Mouse (Mus musculus) liver, embryonic 14.5 days (tissue): ENCODE measurements around the gene Scd4.

Experiments used
- CTCF ChIP-seq: IDR thresholded peaks from 2 replicates; pipeline ENCODE4 v1.5.1; 2016; ENCODE audit warnings: antibody characterized with exemption, low read depth, control low read depth
- EP300 ChIP-seq: IDR thresholded peaks from 2 replicates; pipeline ENCODE4 v1.6.1; 2016; ENCODE audit warnings: antibody characterized with exemption, low read depth

DNA sequence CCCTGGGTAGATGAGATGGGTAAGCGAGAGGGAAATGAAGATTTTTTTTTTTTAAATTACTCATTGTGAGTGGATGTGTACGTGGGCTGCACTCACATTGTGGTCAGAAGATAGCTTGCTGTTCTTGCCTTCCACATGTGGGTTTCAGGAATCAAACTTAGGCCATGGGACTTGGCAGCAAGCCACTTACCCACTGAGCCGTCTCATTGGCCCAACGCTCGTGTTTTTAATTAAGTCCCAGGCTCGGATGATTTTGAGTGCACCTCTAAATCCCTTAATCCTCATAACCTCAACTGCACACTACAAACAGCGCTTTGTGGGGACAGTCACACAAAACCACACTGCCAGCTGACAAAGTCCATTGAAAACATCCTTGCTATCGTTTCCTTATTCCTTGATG lies 36.5 kb downstream of the Scd4 start:
- TF ChIP-seq CTCF (no peak), EP300 (no peak)
